8 mouse cellular contexts compared by ENCODE assay signal in genomic region chr4:119733184-119733880, GRCm38 (mm10). TPM values are rescaled to one million over a fixed set of nuclear protein-coding genes. Genes with fewer than 3 reads are reported as not detected.
DNase-seq lines count a peak whose midpoint lies in the region; ATAC-seq lines count a peak whose summit lies in the region.

TSS of gene Hivep3 (plus strand) at chr4:119733784.

- H3K4me2 ChIP-seq in embryonic facial prominence, embryonic 13.5 days = peak within 1 kb of the TSS; percentile 99
- H3K4me2 ChIP-seq in midbrain, embryonic 11.5 days = peak within 1 kb of the TSS; percentile 100

- H3K27me3 ChIP-seq in embryonic facial prominence, embryonic 13.5 days = peaks cover 37% of the 10 kb centered on the region
- peaks cover 19% of the 10 kb centered on the region for H3K27me3 ChIP-seq in midbrain, embryonic 11.5 days (ENCODE audit: control insufficient read depth, insufficient read depth, low read length)

- intact Hi-C loops in left cerebral cortex, postnatal 4 days (cut with DNase I) = no loop called here

- 0 out of 2 replicates have a peak within 1 kb of the TSS, but pooled peaks have one; percentile 48 for H3K27ac ChIP-seq in embryonic facial prominence, embryonic 13.5 days
- no peak within 1 kb of the TSS; the same call in 1 of the 2 replicates for H3K27ac ChIP-seq in midbrain, embryonic 11.5 days (ENCODE audit: low read depth, low read length)

- H3K4me1 ChIP-seq in embryonic facial prominence, embryonic 13.5 days = no peaks in the 10 kb centered on the region
- H3K4me1 ChIP-seq in midbrain, embryonic 11.5 days (ENCODE audit: control insufficient read depth, insufficient read depth, low read length) = 0 out of 2 replicates have a peak, but pooled peaks cover 3% of the 10 kb centered on the region

- H3K9ac ChIP-seq in embryonic facial prominence, embryonic 13.5 days = peak within 1 kb of the TSS; percentile 73
- peak within 1 kb of the TSS; percentile 57 for H3K9ac ChIP-seq in midbrain, embryonic 11.5 days (ENCODE audit: low read length)

- H3K36me3 ChIP-seq in embryonic facial prominence, embryonic 13.5 days = no peaks in the 10 kb centered on the region
- H3K36me3 ChIP-seq in midbrain, embryonic 11.5 days (ENCODE audit: control insufficient read depth, insufficient read depth, low read length) = no peaks in the 10 kb centered on the region

- peak within 1 kb of the TSS; percentile 76 for H3K4me3 ChIP-seq in embryonic facial prominence, embryonic 13.5 days
- peak within 1 kb of the TSS; percentile 67 for H3K4me3 ChIP-seq in midbrain, embryonic 11.5 days (ENCODE audit: low read depth, low read length)

- H3K9me3 ChIP-seq in embryonic facial prominence, embryonic 13.5 days = no peaks in the 10 kb centered on the region
- H3K9me3 ChIP-seq in midbrain, embryonic 11.5 days (ENCODE audit: control insufficient read depth, low read length) = no peaks in the 10 kb centered on the region

- WGBS in embryonic facial prominence, embryonic 13.5 days = under 1% methylated on average over 47 of the region's 47 CpGs
- under 1% methylated on average over 47 of the region's 47 CpGs for WGBS in midbrain, embryonic 11.5 days

- peak; percentile 95 for ATAC-seq in embryonic facial prominence, embryonic 13.5 days (ENCODE audit: insufficient number of reproducible peaks, insufficient read depth, low FRiP score, low TSS enrichment, low read depth)
- peak; percentile 99 for ATAC-seq in midbrain, embryonic 11.5 days (ENCODE audit: low FRiP score)

- peak; percentile 100 for DNase-seq in adrenal gland, postnatal 4 days (ENCODE audit: low spot score in 2 of 2)
- DNase-seq in heart, adult 11 months = peak; percentile 100
- peak; percentile 99 for DNase-seq in kidney, adult 11 months
- DNase-seq in left cerebral cortex, postnatal 4 days = peak; percentile 100
- peak; percentile 100 for DNase-seq in midbrain, embryonic 11.5 days (ENCODE audit: low spot score, missing footprints)
- DNase-seq in right cerebral cortex, postnatal 4 days = peak; percentile 99
- DNase-seq in yolk sac, embryonic 10.5 days (ENCODE audit: low spot score) = peak; percentile 99

RNA-seq across cellular contexts. Expression of gene Hivep3, which starts in this region (rescaled TPM):
- total RNA-seq in adrenal gland, postnatal 4 days (2021) = 10 to 100 TPM; 10.6 to 12.0 TPM
- 3.6 and 3.7 TPM in 2 replicates for polyA plus RNA-seq in embryonic facial prominence, embryonic 13.5 days (2015; fragmentation: Nextera tagmentation; extraction: Ambion mirVana)
- total RNA-seq in left cerebral cortex, postnatal 4 days (2021) = 10 to 100 TPM; 63.9 to 64.4 TPM
- polyA plus RNA-seq in midbrain, embryonic 11.5 days (2014; fragmentation: Nextera tagmentation; extraction: Ambion mirVana) = 2.0 and 2.1 TPM in 2 replicates

Comparison
In these comparisons a context has a peak if more than half of its experiments do, and no peak if none do; other contexts are left out.
1. RNA of gene Hivep3 (total RNA-seq): 63.9 to 64.4 TPM in left cerebral cortex, postnatal 4 days; 10.6 to 12.0 TPM in adrenal gland, postnatal 4 days; every median in the first group is over 4 times any median in the second.
2. Peak in every context shown above with its lines, with median percentiles within 50 percentile points of each other: DNase-seq.